Mouse (Mus musculus) heart, embryonic 14.5 days (tissue): ENCODE measurements around the gene Mettl26. TPM values are rescaled to one million over a fixed set of nuclear protein-coding genes. Genes with fewer than 3 reads are reported as not detected.
"Not testable (repeated sequence)": the region's sequence is repeated elsewhere in the genome, so short reads cannot be mapped to it uniquely, and the experiment has no call there.

Source experiments
- ATAC-seq: fragments of 200-750 bp; cut with Nextera tagmentation; 2 replicates; pipeline ENCODE4 v1.8.0; 2017; ENCODE audit warnings: low read depth, moderate TSS enrichment; ENCODE audit not compliant: insufficient number of reproducible peaks, insufficient read depth, low FRiP score
- H3K27ac ChIP-seq, 2 experiments: fragments of 200-500 bp in 1 of 2; fragments of 300-500 bp in 1 of 2; sonication (generic) in 1 of 2; replicated peaks in 1 of 2; 2 replicates each; pipeline ENCODE4 v1.5.1; 2012 to 2014; ENCODE audit warnings: low read depth in 2 of 2, low read length in 2 of 2, control low read depth in 1 of 2, mild to moderate bottlenecking in 1 of 2, mixed read lengths in 1 of 2; ENCODE audit not compliant: control insufficient read depth in 1 of 2, insufficient read depth in 1 of 2
- H3K27me3 ChIP-seq: fragments of 300-500 bp; sonication (generic); 2 replicates; pipeline ENCODE4 v1.6.1; 2014; ENCODE audit warnings: mild to moderate bottlenecking, low read length, control low read depth; ENCODE audit not compliant: control insufficient read depth, insufficient read depth
- H3K36me3 ChIP-seq: fragments of 300-500 bp; sonication (generic); 2 replicates; pipeline ENCODE4 v1.6.1; 2014; ENCODE audit warnings: mild to moderate bottlenecking, control low read depth, low read length, mixed read lengths; ENCODE audit not compliant: control insufficient read depth, insufficient read depth
- H3K4me1 ChIP-seq, 2 experiments: fragments of 200-500 bp in 1 of 2; fragments of 300-500 bp in 1 of 2; sonication (generic) in 1 of 2; 2 replicates each; pipeline ENCODE4 v1.6.1; 2012 to 2014; ENCODE audit warnings: low read length in 2 of 2, control low read depth in 1 of 2, mixed read lengths in 1 of 2; ENCODE audit not compliant: control insufficient read depth in 2 of 2, insufficient read depth in 2 of 2
- H3K4me2 ChIP-seq: fragments of 300-500 bp; sonication (generic); 2 replicates; pipeline ENCODE4 v1.6.1; 2014; ENCODE audit warnings: mild to moderate bottlenecking, low read length
- H3K4me3 ChIP-seq, 2 experiments: fragments of 200-500 bp in 1 of 2; fragments of 300-500 bp in 1 of 2; sonication (generic) in 1 of 2; 2 replicates each; pipeline ENCODE4 v1.5.1; 2012 to 2014; ENCODE audit warnings: low read length in 2 of 2, mild to moderate bottlenecking in 2 of 2, control low read depth in 1 of 2, low read depth in 1 of 2, moderate library complexity in 1 of 2; ENCODE audit not compliant: control insufficient read depth in 1 of 2, insufficient read depth in 1 of 2
- H3K9ac ChIP-seq: fragments of 300-500 bp; sonication (generic); 2 replicates; pipeline ENCODE4 v1.6.1; 2014; ENCODE audit warnings: mild to moderate bottlenecking, low read length
- H3K9me3 ChIP-seq: fragments of 300-500 bp; sonication (generic); 2 replicates; pipeline ENCODE4 v1.6.1; 2016; ENCODE audit warnings: low read length, control low read depth; ENCODE audit not compliant: control insufficient read depth
- WGBS: fragments of 180-500 bp; shearing (Covaris S2); extraction: QIAGEN DNeasy Blood & Tissue Kit; methylation state at CpG from one replicate; pipeline ENCODE4 v1.1.7; 2014; 5-methylcytosine and 5-hydroxymethylcytosine counted together
- polyA plus RNA-seq: library from polyadenylated mRNA; unstranded; fragments of >200 nt; fragmentation: Nextera tagmentation; extraction: Ambion mirVana; gene quantifications from 2 replicates; pipeline ENCODE4 v1.2.1, GENCODE M21; 2014

Mettl26 gene
- polyA plus RNA-seq, 1 experiment from 2014 or later, result 41.7 TPM

DNA sequence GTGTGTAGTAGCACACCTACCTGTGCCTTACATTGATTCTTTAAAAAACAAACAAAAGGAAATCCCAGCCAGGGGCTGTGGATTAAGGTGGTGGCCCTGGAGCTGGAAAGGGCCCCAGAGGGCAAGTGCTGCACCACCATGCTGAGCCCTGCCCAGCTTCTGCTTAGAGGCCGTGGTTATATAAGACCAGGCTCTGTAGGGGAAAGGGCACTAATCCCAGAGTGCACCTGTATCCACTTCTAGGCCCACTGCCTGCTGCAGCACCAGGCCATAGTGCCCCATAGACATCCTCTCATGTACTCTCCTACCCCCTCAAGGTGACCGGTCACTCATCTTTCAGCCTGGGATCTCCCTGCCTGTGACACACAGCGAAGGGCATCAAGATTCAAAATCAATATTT, 8.7 kb upstream of the Mettl26 start:
- Histone ChIP-seq H3K4me3 (no peak overlapping the region), H3K9ac (no peak overlapping the region), H3K4me2 (0 out of 2 replicates have a peak overlapping the region, but pooled peaks have one; percentile 1), H3K36me3 (peaks cover 36% of the 10 kb centered on the region), H3K4me1 (peaks cover 7 to 30% of the 10 kb centered on the region in 2 experiments; a peak in 3 of 4 replicates), H3K9me3 (no peaks in the 10 kb centered on the region), H3K27ac (no peak overlapping the region), H3K27me3 (no peaks in the 10 kb centered on the region)
- ATAC-seq, result no peak
- WGBS, result 93% methylated on average over 3 of the region's 3 CpGs

DNA sequence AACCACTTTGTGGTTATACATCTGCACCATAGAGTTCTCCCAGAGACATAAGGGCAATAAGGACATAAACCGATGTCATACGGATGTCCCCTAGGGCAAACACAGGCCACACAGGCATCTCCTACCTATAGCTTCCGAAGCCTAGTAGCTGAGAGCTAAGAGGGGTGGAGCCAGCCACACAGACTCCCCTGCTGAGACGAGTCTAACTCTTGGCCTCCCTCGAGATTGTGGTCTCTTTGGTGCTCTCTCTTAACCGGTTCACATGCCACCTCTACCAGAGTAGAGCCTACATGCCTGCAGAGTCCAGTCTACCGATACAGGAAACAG, 7.4 kb upstream of the Mettl26 start:
- Histone ChIP-seq H3K4me3 (peak overlapping the region; percentile 84 to 92), H3K4me1 (peaks cover 7 to 21% of the 10 kb centered on the region in 2 experiments; a peak in 3 of 4 replicates), H3K9ac (peak overlapping the region; percentile 93), H3K4me2 (peak overlapping the region; percentile 86), H3K27me3 (no peaks in the 10 kb centered on the region), H3K9me3 (no peaks in the 10 kb centered on the region), H3K36me3 (peaks cover 33% of the 10 kb centered on the region), H3K27ac (peak overlapping the region; percentile 73 to 97)
- WGBS, result 12% methylated on average over 7 of the region's 7 CpGs
- no peak for ATAC-seq

DNA sequence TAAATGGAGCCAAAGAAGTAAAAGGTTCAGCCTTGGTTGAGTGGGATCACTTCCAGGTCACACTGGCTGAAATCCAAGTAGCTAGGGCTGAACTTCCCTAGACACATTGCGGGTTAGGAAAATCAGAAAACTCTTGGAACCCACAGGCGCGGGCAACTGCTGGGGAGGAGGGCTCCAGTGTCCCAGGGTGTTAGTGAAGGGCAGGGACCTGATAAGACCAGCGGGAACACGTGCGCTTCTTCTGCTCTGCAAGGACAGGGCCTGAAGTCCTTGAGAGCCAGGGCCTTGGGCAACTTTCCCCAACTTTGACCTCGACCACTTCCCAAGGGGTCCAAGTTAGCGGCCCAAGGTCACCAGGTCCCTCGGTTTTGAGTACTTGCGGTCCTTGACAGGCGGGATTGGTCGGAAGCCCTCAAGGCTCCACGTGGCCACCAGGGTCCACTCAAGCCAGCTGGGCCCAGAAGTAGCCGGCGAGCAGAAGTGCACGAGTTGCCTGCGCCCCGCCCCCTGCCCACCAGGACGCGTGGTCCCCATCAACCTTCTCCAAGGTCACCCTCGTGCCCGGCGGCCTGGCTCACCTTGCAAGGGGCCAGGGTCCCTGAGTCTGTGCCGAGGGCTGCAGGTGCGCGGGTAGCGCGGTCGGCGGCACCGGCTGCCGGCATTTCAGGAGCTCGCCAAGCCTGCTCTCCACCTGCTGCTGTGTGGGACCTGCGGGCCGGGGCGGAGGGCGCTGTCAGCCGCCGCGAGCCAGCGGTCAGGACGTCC, 6.9 kb upstream of the Mettl26 start:
- H3K9me3 ChIP-seq, result no peaks in the 10 kb centered on the region
- peak overlapping the region; percentile 86 for H3K4me2 ChIP-seq
- ATAC-seq, result peak; percentile 31
- H3K4me3 ChIP-seq, result peak overlapping the region; percentile 84 to 92
- peaks cover 29% of the 10 kb centered on the region for H3K36me3 ChIP-seq
- H3K4me1 ChIP-seq, result peaks cover 7 to 21% of the 10 kb centered on the region in 2 experiments; a peak in 3 of 4 replicates
- no peaks in the 10 kb centered on the region for H3K27me3 ChIP-seq
- peak overlapping the region; percentile 73 to 97 for H3K27ac ChIP-seq
- under 1% methylated on average over 41 of the region's 42 CpGs for WGBS
- H3K9ac ChIP-seq, result peak overlapping the region; percentile 93

DNA sequence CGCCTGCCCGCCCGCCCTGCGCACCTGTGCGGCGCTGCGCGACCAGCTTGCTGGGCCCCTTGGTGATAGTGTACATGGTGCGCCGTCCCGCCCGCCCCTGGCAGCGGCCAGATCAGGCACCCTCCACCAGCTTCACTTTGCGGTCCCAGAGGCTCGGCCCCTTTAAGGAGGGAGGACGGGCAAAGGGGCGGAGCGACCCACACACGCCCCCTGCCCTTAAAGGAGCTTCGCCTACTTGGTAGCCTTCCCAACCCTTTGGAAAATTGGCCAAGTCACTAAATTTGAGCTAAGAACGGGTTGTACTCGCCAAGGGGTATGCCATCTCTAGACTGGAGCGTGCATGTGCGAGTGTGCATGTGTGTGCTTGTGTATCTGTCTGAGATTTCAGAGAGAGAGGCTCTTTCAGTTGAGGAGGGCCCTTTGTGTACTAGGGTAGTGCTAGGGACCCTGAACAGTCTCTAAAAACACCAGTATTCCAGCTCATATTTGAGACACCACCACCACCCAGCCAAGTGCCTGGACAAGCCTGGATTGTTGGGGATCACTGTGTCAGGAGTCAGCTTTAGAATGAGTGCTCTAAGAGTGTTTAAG, 6.2 kb upstream of the Mettl26 start, which contains the start of gene Mcrip2:
Gene Mcrip2, minus strand, starts transcription at position 164 of the 591 bp plus-strand sequence.
- ATAC-seq, result peak; percentile 79
- 1% methylated on average over 24 of the region's 24 CpGs for WGBS
- Histone ChIP-seq H3K4me1 (peaks cover 7 to 21% of the 10 kb centered on the region in 2 experiments), H3K9me3 (no peaks in the 10 kb centered on the region), H3K9ac (peak within 1 kb of the TSS; percentile 93), H3K27ac (peak within 1 kb of the TSS; percentile 73 to 97), H3K4me2 (peak within 1 kb of the TSS; percentile 86), H3K4me3 (peak within 1 kb of the TSS; percentile 84 to 92), H3K27me3 (no peaks in the 10 kb centered on the region), H3K36me3 (peaks cover 23% of the 10 kb centered on the region)

DNA sequence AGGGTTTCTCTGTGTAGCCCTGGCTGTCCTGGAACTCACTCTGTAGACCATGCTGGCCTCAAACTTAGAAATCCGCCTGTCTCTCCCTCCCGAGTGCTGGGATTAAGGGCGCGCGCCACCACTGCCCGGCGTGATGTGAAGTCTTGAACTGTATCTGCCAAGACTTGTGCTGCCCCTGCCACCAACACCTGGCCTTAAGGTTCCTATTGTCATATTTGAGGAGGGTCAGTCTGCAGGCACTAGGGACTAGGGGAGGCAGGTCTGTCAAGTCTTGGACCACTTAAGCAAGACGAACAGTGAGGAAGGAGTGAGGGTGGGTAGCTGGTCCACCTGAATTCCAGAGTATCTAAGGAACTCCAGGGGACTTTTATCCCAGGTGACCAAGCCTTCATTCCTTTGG, 5.4 kb upstream of the Mettl26 start:
- no peak overlapping the region for H3K4me3 ChIP-seq
- no peaks in the 10 kb centered on the region for H3K27me3 ChIP-seq
- no peak overlapping the region for H3K4me2 ChIP-seq
- H3K4me1 ChIP-seq, result peaks cover 13 to 29% of the 10 kb centered on the region in 2 experiments
- 90% methylated on average over 8 of the region's 8 CpGs for WGBS
- no peak overlapping the region for H3K9ac ChIP-seq
- H3K27ac ChIP-seq, result no peak overlapping the region
- no peaks in the 10 kb centered on the region for H3K9me3 ChIP-seq
- H3K36me3 ChIP-seq, result peaks cover 15% of the 10 kb centered on the region
- ATAC-seq, result no peak

DNA sequence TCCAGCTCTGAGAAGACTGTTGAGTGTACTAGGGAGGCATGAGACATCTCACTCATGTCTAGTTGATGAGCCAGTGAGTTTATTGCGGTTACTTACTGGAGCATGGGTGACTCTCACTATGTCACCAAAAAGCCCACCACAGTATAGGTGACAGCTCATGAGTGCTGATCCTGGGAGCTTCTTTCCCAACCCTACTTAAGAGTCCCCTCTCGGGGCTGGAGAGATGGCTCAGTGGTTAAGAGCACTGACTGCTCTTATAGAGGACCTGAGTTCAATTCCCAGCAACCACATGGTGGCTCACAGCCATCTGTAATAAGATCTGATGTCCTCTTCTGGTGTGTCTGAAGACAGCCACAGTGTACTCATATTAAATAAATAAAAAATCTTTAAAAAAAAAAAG, 4.9 kb upstream of the Mettl26 start:
- 89% methylated on average over 2 of the region's 2 CpGs for WGBS
- H3K4me1 ChIP-seq, result peaks cover 13 to 30% of the 10 kb centered on the region in 2 experiments
- no peak overlapping the region for H3K4me3 ChIP-seq
- no peak overlapping the region for H3K4me2 ChIP-seq
- H3K9ac ChIP-seq, result no peak overlapping the region
- H3K27me3 ChIP-seq, result no peaks in the 10 kb centered on the region
- no peaks in the 10 kb centered on the region for H3K9me3 ChIP-seq
- H3K36me3 ChIP-seq, result peaks cover 11% of the 10 kb centered on the region; the same call in 1 of the 2 replicates
- ATAC-seq, result no peak
- no peak overlapping the region for H3K27ac ChIP-seq

DNA sequence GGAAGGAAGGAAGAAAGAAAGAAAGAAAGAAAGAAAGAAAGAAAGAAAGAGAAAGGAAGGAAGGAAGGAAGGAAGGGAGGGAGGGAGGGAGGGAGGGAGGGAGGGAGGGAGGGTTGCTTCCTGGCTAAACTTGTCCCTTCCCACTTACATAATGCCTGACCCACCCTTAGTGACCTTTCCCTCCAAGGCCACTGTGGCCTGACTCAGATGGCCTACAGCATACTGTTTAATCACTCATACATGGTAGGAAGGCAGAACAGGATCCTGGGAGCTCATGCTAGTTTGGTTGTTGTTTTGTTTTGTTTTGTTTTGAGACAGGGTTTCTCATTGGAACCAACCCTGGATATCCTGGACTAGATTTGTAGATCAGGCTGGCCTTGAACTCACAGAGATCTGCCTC, 3.3 kb upstream of the Mettl26 start:
- ATAC-seq, H3K9ac ChIP-seq, H3K27ac ChIP-seq, H3K36me3 ChIP-seq, H3K27me3 ChIP-seq, H3K4me2 ChIP-seq, H3K9me3 ChIP-seq, H3K4me3 ChIP-seq: not testable (repeated sequence)
- H3K4me1 ChIP-seq, result peaks cover 20 to 34% of the 10 kb centered on the region in 2 experiments
